Mouse (Mus musculus) C2C12 (cell line): ENCODE measurements at regions not wholly inside any gene's neighbourhood (a gene's known extent, or its start where the extent isn't known, plus 50 kb on each side); places are given as distances from the start of the nearest gene placed in this dataset. TPM values are rescaled to one million over a fixed set of nuclear protein-coding genes. Genes with fewer than 3 reads are reported as not detected.

Experiments
- H3K27me3 ChIP-seq: one replicate; pipeline ENCODE4 v1.6.1; 2011; ENCODE audit not compliant: control insufficient read depth, insufficient read depth, insufficient read length
- H3K36me3 ChIP-seq: one replicate; pipeline ENCODE4 v1.6.1; 2011; ENCODE audit not compliant: control insufficient read depth, insufficient read depth
- H3K4me3 ChIP-seq: one replicate; pipeline ENCODE4 v1.5.1; 2011; ENCODE audit warnings: mild to moderate bottlenecking, control low read depth; ENCODE audit not compliant: poor library complexity, insufficient read depth, severe bottlenecking
- H3K79me2 ChIP-seq: one replicate; pipeline ENCODE4 v1.6.1; 2011; ENCODE audit not compliant: control insufficient read depth, insufficient read depth
- H3K79me3 ChIP-seq: one replicate; pipeline ENCODE4 v1.6.1; 2011; ENCODE audit warnings: low read depth, control low read depth
- H3ac ChIP-seq: one replicate; pipeline ENCODE3; 2011; ENCODE audit warnings: low read depth; ENCODE audit not compliant: control insufficient read depth, insufficient read length
- CEBPB ChIP-seq: IDR thresholded peaks from one replicate; pipeline ENCODE4 v1.6.1; 2011; ENCODE audit warnings: low read depth, mild to moderate bottlenecking, control low read depth, moderate library complexity
- CTCF ChIP-seq: IDR thresholded peaks from one replicate; pipeline ENCODE4 v1.5.1; 2011; ENCODE audit not compliant: control insufficient read depth, insufficient read depth, insufficient read length
- FOSL1 ChIP-seq: IDR thresholded peaks from one replicate; pipeline ENCODE4 v1.8.0; 2011; ENCODE audit warnings: mild to moderate bottlenecking, low read length; ENCODE audit not compliant: poor library complexity, insufficient read depth, severe bottlenecking
- MAX ChIP-seq: IDR thresholded peaks from one replicate; pipeline ENCODE4 v1.6.1; 2011; ENCODE audit warnings: mild to moderate bottlenecking, control low read depth
- MYOD1 ChIP-seq: IDR thresholded peaks from one replicate; pipeline ENCODE4 v1.6.1; 2011; ENCODE audit warnings: low read depth; ENCODE audit not compliant: control insufficient read depth, insufficient read length
- MYOG ChIP-seq: IDR thresholded peaks from one replicate; pipeline ENCODE4 v1.6.1; 2011; ENCODE audit not compliant: control insufficient read depth, insufficient read length; ENCODE audit errors: extremely low read depth
- USF1 ChIP-seq: IDR thresholded peaks from one replicate; pipeline ENCODE4 v1.6.1; 2011; ENCODE audit warnings: low read depth, mild to moderate bottlenecking, control low read depth, moderate library complexity
- microRNA-seq: library from miRNA; unstranded; fragments of <30 nt; microRNA quantifications from one replicate; pipeline ENCODE4, GENCODE M21; 2019; ENCODE audit warnings: borderline microRNAs expressed

- H3K4me3 ChIP-seq, result no peak overlapping the region
- peaks cover 16% of the 10 kb centered on the region for H3K36me3 ChIP-seq
- no peaks in the 10 kb centered on the region for H3K79me2 ChIP-seq
- no peak for TF ChIP-seq CEBPB
- no peak for TF ChIP-seq CTCF
- TF ChIP-seq MYOD1, result no peak
- no peak for TF ChIP-seq MAX
- TF ChIP-seq MYOG, result no peak
- TF ChIP-seq FOSL1, result no peak
- no peak for TF ChIP-seq USF1
- no peak overlapping the region for H3ac ChIP-seq
- no peaks in the 10 kb centered on the region for H3K79me3 ChIP-seq
- no peaks in the 10 kb centered on the region for H3K27me3 ChIP-seq
Observed at GRCm38 (mm10) chr13:119367544-119367943, 60.9 kb upstream of the Paip1 start.

GRCm38 (mm10) chr13:119378404-119379037, 49.9 kb upstream of the Paip1 start:
- H3K36me3 ChIP-seq, result peaks cover 22% of the 10 kb centered on the region
- H3K79me2 ChIP-seq, result no peaks in the 10 kb centered on the region
- no peak overlapping the region for H3ac ChIP-seq
- H3K79me3 ChIP-seq, result no peaks in the 10 kb centered on the region
- no peak overlapping the region for H3K4me3 ChIP-seq
- TF ChIP-seq MYOD1 (no peak), CTCF (peak; percentile 19)
- H3K27me3 ChIP-seq, result no peaks in the 10 kb centered on the region

Small RNA genes in the stretch of these regions (microRNA-seq; reads per million reads assigned to microRNA genes)
- gene Gm44488, result not detected
